Mouse (Mus musculus) lung, postnatal 25 days (tissue): ENCODE data around the gene Rph3al.

ENCODE experiments used
- DNase-seq: peaks from one replicate; pipeline ENCODE4 v3.0.0; 2022; ENCODE audit warnings: low spot score

The Rph3al gene

DNA sequence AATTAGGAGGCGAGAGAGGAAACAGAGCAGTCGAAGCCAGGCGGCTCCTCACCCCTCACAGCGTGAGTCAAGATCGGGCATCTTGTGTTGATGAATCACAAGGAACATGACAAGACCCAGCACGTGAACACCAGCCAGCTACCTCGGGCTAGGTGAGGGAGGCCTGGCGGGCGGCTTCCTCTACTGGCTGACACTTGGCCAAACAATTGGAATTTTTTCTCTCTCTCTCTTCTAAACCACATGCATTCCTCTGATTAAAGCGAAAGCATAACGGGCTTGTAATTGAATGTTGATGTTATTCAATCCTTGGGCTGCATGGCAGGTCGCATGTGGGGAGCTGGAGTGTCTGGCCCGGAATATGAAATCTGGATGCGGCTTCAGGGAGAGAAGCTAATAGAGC is 77.0 kb downstream of the Rph3al start:
- DNase-seq: peak; percentile 53

DNA sequence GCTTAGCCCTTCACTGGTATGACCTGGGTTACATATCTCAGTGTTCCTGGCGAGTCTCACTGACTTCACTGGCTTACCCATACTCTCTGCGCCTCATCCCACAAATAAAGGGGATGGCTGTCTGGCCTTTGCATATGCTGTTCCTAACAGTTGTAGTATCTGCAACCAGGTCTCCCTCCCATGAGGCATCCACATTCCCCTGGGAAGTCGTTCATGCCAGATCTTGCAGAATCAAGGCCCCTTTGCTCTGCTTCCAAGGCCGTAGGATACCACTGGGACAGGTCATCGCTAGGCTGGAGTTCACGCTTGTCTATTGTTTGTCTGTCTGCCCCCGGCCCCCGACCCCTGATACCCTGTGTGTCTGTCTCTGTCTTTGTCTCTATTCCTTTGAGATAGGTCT is 78.8 kb downstream of the Rph3al start:
- DNase-seq: no peak

DNA sequence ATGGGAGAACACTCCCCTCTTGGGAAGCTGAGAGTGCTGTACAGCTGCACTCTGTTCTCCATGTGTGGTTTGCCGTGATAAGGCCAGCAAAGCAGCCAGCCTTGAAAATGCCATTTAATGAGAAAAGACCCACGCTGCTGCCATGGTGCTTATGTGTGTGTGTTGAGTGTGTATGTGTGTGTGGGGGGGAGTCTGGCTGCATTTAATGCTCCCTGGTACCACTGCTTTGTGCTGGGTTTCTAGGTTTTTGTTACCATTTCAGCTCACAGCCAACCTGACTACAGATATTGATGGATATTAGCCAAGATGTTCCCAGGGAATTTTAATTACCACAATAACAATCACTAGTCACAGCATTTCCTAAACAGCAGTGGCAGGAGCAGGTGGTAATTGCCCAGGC is 79.3 kb downstream of the Rph3al start:
- no peak for DNase-seq

DNA sequence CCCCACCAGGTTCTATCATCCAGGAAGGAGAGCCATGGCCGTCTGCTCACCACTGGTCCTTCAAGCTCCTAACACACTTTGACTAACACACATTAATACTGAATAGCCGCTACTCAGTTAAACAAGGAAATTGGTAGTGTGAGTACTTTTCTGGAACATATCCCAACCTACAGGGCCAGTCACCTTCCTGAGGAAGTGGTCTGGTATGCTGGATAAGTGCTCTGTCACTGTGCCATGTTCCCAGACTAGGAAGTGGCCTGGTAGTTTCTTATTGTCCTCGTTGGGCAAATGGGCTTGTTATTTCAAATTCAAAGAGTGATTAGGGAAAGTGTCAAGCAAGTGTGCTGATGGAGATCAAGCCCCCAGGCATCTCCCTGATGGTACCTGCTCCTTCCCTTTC is 80.4 kb downstream of the Rph3al start:
- DNase-seq: peak; percentile 83

DNA sequence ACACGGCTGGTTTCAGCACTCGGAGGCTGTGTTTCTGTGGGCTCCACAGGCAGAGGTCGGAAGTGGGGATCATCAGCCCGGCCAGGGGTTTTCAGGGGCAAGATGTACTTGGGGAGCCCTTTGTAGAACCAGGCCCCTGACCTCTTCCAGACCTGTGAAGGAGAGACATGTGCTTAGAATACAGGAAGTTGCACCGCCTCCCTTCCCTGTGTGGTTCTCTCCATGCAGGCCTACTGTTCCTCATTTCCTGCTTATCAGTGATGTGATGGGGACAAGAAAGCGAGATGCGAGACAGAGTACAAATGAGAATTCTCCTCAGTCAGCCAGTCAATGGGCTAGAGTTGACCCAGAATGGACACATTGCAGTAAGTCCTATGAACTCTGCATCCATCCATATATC is 83.9 kb downstream of the Rph3al start:
- no peak for DNase-seq

DNA sequence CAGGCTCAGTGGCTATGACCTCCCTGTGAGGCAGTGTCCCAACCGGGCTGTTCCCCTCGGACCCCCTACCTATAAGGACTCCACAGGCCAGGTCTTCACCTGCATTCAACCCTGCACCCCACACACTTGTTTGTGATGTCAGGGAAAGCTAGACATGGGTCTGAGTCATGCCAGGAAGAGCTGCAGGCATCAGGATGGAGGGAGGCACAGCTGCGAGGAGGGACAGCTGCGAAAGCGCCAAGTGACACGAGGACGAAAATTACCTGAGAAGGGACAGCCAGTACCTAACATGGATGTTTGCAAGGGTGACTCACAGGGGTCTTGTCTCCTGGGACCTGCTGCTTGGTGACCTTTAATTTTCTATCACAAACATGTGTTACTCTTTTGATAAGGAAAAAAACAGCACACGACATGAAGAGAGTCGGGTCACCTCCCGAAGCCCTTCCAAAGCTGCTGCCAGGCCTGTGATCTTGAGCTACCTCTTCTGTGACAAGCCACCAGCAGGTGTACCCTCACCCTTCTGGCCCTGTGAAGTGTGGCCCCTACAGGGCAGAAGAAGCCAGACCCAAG is 85.1 kb downstream of the Rph3al start:
- no peak for DNase-seq

DNA sequence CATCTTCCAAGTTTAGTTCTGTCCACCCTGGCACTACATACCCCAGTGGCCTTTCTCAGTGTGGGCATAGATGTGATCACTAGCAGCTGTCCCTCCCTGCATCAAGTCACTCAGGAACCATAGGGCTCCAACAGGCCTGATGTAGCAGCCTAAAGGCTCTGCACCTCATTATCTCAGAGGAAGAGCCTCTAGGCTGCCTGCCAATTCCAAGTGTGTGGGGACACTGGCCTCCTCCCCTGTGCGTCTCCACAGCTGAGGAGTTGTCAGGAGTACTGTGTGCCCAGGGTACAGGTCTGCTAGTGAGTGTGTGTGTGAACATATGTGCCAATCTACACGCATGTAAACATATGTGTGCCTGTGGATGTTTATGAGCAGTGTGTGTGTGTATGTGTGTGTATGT is 85.7 kb downstream of the Rph3al start:
- peak; percentile 37 for DNase-seq

DNA sequence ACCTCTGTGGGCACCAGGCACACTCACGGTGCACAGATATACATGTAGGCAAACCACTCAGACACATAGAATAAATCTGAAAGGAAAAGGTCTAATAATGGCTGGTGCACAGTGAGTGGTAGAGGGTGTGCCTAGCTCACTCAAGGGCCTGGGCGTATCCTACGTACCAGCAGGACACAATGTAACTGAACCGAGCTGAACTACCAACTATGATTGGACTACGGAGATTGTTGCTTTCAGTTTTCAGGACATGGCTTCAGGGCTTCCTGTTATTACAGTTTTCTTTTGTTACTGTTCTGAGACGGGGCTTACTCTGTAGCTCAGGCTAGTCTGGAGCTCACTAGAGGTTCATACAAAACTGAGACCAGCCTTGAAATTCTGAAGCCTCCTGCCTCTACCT is 88.7 kb downstream of the Rph3al start:
- DNase-seq: peak; percentile 48

DNA sequence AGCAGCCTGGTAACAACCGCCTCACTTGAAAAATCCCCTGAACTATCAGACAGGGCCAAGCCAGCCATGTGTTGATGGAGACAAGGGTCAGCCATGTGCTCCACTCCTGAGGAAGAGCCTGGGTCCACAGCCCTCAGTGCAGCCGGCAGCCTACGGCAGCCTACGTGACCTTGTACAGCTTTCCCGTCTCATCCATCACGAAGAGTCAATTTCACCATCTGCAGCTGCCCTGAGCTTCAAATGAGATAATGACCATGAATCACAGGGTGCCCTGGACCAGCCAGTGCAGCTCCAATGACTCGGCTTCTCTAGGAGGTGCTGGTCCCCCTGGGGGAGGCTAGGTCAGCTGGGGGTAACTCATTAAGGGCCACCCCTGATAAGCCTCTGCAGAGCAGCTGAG is 91.6 kb downstream of the Rph3al start:
- no peak for DNase-seq

DNA sequence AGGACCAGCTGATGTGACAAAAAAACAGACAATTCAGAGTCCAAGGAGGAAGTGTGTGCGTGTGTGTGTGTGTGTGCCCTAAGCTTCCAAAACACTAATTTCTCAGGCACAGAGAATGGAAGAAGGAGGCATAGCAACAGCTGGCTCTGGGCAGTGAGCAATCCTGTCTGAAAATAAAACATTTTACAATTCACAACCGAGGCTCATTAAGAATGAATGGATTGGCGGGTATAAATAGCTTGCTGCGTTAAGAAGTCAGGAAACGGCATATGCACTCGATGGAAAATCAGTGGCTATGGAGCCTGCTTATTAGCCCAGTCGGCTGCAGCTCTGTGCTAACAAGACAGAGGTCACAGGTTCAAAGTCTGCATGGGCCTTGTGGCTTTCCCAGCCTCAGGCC is 92.6 kb downstream of the Rph3al start:
- DNase-seq: no peak

DNA sequence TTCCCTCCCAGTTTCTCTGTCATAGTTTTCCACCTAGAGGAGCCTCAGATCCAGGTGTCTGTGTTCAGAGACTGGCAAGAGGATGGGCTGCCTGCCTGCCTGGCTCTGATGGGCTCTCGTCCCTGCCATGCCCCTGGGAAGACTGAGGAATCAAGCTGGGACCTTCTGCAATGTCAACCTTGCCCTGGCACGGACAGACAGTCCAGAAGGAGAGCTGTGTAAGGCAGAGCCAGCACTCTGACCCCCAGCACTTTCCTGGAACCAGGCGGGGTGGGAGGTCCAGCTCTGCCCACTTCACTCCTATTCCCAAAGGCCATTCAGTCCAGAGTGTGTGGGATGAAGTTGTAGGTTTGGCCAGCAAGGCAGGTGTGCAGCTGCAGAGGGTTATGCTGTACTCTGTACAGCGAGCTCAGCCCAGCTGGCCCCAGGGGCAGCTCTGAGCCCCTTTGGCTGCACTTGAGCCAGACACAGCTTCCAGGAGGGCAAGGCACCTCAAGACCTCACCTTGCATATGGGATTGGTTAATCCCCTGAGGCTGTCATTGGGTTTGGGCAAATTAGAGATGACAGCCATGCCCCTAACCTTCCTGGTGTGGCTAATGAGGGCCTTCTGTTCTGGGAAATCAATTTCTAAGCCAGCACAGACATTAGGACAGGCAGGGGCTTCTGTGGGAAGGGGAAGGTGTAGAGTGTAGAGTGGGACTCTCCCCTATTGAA is 95.2 kb downstream of the Rph3al start:
- DNase-seq: no peak

DNA sequence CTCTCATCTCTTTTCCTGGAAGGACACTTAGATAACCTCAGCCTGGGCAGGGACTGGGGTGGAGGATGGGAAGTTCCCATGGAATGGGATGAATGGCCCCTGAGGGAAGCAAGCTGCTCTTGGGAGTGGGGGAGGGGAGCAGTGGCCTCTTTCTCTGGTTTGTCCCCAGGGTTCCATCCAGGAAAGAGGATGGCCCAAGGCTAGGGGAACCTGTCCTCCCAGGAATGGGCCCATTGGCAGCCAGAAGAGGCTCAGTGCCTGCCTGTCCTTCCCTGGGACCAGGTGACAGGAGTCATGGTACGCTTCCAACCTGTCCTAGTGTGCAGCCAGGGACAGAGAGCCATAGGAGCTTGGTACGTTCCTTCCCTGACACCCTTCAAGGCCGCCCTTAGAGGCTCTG is 96.7 kb downstream of the Rph3al start:
- DNase-seq: no peak

DNA sequence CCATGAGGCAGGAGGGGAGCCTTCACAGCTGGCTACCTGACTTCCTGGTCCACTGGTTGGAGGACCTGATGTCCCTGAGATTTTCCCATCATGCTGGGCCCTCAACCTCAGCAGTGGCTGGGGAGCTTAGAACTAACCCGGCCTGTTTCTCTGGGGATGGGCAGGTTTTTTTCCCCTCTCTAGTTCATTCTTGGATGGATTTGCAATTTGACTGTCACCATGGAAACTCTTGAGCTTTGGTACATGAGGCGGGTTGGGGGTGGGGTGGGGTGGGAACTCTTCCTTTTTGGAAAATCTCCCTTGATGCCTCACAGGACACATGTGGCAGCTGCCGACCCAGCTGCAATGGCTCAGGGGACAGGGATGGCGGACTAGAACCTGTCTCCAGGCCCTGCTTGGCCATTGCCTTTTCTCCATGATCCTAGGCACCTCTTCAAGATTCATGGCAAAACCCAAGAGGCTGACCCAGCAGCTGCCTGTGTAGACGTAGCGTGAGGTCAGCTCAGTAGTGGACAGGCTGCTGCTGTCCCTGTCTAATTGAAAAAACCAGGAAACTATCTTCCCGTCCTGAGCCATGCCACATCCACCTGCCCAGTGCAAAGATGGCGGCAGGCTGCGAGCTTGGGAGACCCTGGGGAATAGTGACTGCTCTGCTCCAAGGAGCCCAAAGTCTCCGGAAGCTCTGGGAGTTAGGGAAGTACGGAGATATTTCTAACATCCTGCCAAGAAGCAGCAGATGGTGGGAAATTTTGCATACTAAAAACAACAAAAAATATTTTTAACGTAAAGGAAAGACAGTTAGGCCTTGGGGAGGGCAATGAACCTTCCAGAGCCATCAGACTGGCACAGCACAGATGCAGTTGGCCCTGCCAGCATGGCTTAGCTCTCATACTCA is 98.4 kb downstream of the Rph3al start:
- DNase-seq: no peak

DNA sequence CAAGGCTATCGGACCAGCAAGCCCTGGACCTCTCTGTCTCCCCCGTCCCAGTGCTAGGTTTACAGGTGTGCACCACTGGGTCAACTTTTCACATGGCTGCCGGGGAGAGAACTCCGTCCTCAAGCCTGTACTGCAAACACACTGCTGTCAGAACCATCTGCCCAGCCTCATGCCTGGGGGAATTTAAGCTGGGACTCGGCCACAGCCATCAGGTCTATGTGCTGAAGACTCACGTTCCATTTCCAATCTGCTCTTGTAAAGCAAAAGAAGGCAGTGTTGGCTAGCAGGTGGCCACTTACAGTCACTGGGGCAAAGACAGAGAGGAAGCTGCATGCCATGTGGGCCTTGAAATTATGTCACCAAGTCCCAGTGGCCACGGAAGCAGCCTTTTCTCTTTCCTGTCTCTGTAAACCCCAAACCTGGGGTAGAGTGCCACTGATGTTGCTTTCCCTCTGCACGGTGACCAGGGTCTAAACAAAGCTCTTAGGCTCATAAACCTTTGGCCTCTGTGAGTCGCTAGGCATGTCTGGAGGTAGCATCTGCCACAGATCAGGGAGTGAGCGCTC is 99.3 kb downstream of the Rph3al start:
- no peak for DNase-seq

DNA sequence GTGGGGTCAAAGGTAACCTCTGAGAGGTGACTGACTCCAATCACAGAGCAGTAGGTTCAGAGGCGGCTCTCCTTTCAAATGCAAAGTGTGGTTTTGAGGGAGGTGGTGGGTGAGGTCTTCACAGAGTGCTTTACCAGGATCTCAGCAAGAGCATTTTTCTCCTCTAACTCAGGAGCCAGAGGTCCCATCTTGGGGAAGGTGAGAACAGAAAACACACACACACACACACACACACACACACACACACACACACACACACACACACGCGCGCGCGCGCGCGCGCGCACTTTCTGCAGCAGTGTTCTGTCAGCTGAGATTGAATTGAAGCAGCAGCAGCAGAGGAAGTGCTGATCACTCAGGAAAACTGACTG is 102.0 kb downstream of the Rph3al start:
- no peak for DNase-seq

DNA sequence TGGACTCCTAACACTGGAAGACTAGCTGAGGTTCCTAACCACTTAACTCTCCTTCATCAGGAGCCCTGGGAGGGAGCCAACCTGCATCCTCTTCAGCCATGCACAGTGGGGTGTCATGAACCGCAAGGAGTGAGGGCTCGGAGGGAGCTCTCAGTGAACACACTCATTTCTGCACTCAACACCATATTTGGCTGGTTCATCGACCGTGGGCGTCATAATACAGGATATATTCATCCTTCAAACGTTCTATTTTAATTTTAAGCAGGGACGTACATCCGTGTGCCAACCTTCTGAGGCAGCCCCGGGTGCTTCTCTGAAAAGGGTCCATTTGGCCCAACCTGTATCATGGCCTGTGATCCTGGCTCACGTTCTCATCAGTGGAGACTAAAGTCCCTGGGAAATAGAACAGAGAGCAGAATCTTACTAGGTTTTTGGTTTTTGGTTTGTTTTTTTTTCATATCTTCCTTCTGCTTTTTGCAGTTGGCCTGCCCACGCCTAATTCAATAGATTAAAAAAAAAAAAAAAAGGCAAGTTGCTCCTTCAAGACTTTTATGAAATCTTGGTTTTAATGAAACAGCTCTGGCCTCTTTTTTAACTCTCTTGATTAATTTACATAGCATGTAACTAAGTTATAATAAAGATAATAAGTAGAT is 102.5 kb downstream of the Rph3al start:
- DNase-seq: no peak

DNA sequence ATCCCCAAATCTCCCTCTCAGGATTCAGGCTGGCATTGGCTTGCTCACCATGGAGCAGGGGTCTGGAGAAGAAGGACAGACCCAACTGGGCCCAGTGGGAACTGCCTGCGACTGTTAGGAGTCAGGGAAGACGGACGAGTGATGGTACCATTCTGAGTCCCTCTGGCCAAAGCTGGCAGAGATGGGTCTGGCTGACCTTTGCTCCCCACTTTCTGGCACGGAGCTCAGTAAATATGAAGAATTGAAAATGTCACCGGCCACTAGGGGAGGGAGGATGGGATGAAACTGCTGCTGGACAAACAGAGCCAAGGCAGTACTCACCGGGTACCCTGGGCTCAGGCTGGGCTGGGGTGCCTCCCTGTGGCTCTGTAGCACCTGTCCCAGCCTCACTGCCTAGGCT is 105.1 kb downstream of the Rph3al start:
- DNase-seq: no peak

DNA sequence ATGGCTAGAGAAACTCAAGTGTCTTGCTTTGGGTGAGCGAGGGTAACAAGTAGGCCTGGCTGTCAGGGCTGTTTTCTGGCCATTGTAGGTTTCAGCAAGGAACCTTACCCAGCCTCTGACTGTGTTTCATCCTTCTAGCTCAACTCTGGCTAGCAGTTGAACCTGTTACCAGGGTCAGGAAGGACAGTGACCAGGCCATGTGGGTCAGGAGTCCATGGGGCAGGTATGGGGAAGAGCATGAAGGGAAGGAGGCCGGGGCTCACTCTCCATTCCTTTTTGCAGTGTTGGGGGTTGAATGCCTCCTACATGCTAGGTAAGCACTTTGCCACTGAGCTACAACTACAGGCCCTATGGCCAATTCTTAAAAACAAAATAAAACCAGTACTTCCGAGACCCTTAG is 107.8 kb downstream of the Rph3al start:
- no peak for DNase-seq

DNA sequence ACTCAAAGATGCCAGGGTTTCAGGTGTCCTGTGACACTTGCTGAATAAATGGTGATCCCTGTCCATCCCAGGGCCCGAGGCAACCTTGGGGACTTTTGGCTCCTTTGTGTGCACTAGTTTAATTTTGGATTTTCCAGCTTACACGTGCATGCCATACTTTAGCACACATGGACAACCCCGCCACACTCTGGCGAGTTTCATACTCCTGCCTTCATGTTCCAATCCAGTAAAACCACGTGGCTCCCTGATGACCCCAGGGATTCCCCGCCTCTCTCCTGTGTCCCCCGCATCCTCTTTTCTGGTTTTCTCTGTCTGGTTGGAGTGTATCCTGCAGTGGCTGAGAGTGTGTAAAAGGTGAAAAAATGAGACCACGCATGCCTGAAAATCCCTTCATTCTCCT is 110.8 kb downstream of the Rph3al start:
- no peak for DNase-seq

DNA sequence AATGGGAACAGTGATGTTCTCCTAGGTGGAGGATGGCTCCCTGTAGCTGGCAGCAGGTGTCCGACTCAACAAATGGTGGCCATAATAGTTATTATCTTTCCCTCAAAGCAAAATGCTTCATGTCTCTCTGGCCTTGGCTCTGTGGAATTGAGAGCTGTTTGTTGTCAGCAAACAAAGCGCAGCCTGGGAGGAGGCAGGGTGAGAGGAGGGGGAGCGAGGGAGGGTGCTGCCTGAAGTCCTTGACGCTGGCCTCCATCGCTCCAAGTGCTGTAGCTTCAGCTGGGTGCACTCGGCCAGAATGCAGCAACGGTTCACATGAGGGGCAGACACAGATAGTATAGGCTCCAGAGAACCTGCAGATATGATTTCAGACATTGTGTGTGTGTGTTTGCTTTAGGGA is 114.7 kb downstream of the Rph3al start:
- DNase-seq: no peak

DNA sequence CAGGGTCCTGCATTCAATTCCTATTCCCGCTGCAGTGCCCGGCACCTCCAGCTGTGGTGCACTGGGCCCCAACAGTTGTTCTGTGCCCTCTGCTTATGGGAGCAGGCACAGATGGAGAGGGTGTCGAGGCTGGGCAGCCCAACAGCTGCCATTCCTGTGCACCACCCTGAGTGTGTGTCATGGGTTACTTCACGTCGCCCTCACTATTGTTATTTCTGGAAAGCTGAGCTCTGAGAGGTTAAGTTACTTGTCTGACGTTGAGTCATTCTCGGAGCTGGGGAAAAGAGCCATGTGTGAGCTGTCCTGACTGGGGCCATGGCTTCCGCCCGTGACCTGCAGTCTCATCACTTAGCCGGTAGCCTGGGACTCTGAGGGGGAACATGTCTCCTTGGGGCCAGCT is 125.1 kb downstream of the Rph3al start:
- no peak for DNase-seq

DNA sequence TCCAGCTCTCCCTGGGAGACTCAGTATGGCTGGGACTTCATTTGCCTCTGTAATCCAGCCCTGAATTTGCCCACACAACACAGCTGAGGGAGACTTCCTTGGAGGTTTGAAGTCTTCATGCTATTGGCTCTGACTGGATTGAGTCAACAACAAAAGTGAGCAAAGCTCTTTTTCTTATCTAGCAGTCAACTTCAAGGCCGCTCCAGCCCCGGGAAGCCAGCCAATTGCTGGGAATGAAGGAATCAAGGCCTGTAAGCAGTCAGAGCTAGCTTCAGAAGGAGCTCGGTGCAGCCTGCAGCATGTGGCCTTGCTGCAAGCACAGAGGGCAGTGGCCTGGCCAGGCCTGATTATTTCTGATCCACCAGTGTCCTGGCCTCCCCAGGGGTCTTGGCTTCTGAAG is 126.3 kb downstream of the Rph3al start:
- DNase-seq: peak; percentile 93

DNA sequence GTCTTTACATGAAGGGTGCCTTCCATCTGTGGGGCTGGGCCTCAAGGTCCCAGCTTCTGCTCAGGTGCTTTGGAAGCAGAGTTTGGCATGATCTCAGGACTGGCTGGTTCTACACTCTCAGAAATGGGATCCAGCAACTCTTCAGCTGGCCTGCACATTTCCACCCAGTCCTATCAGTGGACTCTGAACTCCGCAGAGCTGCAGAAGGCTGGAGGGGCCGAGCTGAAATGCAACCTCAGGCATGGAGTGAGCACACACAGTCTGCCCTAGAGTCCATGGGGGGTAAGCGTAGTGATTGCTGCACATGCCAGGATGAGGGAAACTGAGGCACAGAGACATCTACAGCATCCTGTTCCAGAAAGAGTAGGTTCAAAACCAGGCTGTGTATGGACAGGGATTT is 127.7 kb downstream of the Rph3al start:
- no peak for DNase-seq
